Mouse (Mus musculus) embryonic facial prominence, embryonic 11.5 days (tissue): ENCODE measurements around the gene Tmem14c. TPM values are rescaled to one million over a fixed set of nuclear protein-coding genes. Genes with fewer than 3 reads are reported as not detected.
A peak's percentile ranks its signal among the peaks of the same experiment; 100 is the strongest.

Experiments
- ATAC-seq: fragments of 200-750 bp; cut with Nextera tagmentation; replicated peaks from 2 replicates; pipeline ENCODE4 v1.8.0; 2017; ENCODE audit warnings: low read depth; ENCODE audit not compliant: insufficient number of reproducible peaks, low FRiP score, low TSS enrichment
- DNase-seq: peaks from one replicate; pipeline ENCODE4 v3.0.0-alpha.2; 2015; ENCODE audit warnings: low spot score
- H3K27ac ChIP-seq: fragments of 300-500 bp; sonication (generic); replicated peaks from 2 replicates; pipeline ENCODE4 v1.5.1; 2014; ENCODE audit warnings: mild to moderate bottlenecking, low read depth, low read length, control low read depth
- H3K27me3 ChIP-seq: fragments of 300-500 bp; sonication (generic); 2 replicates; pipeline ENCODE4 v1.6.1; 2014; ENCODE audit warnings: mild to moderate bottlenecking, low read length, moderate library complexity, mixed read lengths; ENCODE audit not compliant: control insufficient read depth, insufficient read depth
- H3K36me3 ChIP-seq: fragments of 300-500 bp; sonication (generic); replicated peaks from 2 replicates; pipeline ENCODE4 v1.6.1; 2014; ENCODE audit warnings: low read depth, mild to moderate bottlenecking, low read length, moderate library complexity, mixed read lengths; ENCODE audit not compliant: control insufficient read depth, insufficient read depth
- H3K4me1 ChIP-seq: fragments of 300-500 bp; sonication (generic); 2 replicates; pipeline ENCODE4 v1.6.1; 2014; ENCODE audit warnings: low read length, mixed read lengths; ENCODE audit not compliant: control insufficient read depth, insufficient read depth
- H3K4me2 ChIP-seq: fragments of 300-500 bp; sonication (generic); 2 replicates; pipeline ENCODE4 v1.6.1; 2014; ENCODE audit warnings: low read depth, mild to moderate bottlenecking, control low read depth, low read length, moderate library complexity
- H3K4me3 ChIP-seq: fragments of 300-500 bp; sonication (generic); 2 replicates; pipeline ENCODE4 v1.5.1; 2014; ENCODE audit warnings: low read depth, low read length, control low read depth
- H3K9ac ChIP-seq: fragments of 300-500 bp; sonication (generic); replicated peaks from 2 replicates; pipeline ENCODE4 v1.6.1; 2014; ENCODE audit warnings: mild to moderate bottlenecking, control low read depth, low read length
- H3K9me3 ChIP-seq: fragments of 300-500 bp; sonication (generic); replicated peaks from 2 replicates; pipeline ENCODE4 v1.6.1; 2016; ENCODE audit warnings: mild to moderate bottlenecking, low read length, inconsistent platforms, mixed read lengths; ENCODE audit not compliant: control insufficient read depth
- WGBS: fragments of 180-500 bp; shearing (Covaris S2); extraction: QIAGEN DNeasy Blood & Tissue Kit; methylation state at CpG from one replicate; pipeline ENCODE4 v1.1.7; 2014; 5-methylcytosine and 5-hydroxymethylcytosine counted together
- polyA plus RNA-seq: library from polyadenylated mRNA; unstranded; fragments of >200 nt; fragmentation: Nextera tagmentation; extraction: Ambion mirVana; gene quantifications from 2 replicates; pipeline ENCODE4 v1.2.1, GENCODE M21; 2014

Tmem14c gene
- polyA plus RNA-seq, 1 experiment from 2014 or later, result 218 TPM

GRCm38 (mm10) chr13:41000140-41000925 lies 15.8 kb upstream of the Tmem14c start:
- ATAC-seq, result no peak

GRCm38 (mm10) chr13:41000926-41001639 lies 15.0 kb upstream of the Tmem14c start, which contains the start of gene Pak1ip1:
Pak1ip1 (plus strand) TSS chr13:41001023.
- WGBS, result under 1% methylated on average over 58 of the region's 58 CpGs

More at GRCm38 (mm10) chr13:41000140-41000925, 15.8 kb upstream of the Tmem14c start:
- Histone ChIP-seq H3K4me2 (peak overlapping the region; percentile 78), H3K36me3 (no peaks in the 10 kb centered on the region), H3K4me3 (peak overlapping the region; percentile 89), H3K27ac (peak overlapping the region; percentile 52; the same call in 1 of the 2 replicates), H3K4me1 (no peaks in the 10 kb centered on the region), H3K9me3 (no peaks in the 10 kb centered on the region), H3K9ac (peak overlapping the region; percentile 76), H3K27me3 (no peaks in the 10 kb centered on the region)
- DNase-seq, result peak; percentile 10
- 2% methylated on average over 25 of the region's 25 CpGs for WGBS

GRCm38 (mm10) chr13:41002001-41002400 lies 14.1 kb upstream of the Tmem14c start:
- no peak for DNase-seq
- H3K27me3 ChIP-seq, result no peaks in the 10 kb centered on the region
- WGBS, result 81% methylated on average over 5 of the region's 5 CpGs
- no peak for ATAC-seq
- peak overlapping the region; percentile 27 for H3K4me2 ChIP-seq
- H3K36me3 ChIP-seq, result no peaks in the 10 kb centered on the region
- no peak overlapping the region for H3K9ac ChIP-seq
- H3K9me3 ChIP-seq, result no peaks in the 10 kb centered on the region
- no peak overlapping the region for H3K27ac ChIP-seq
- H3K4me3 ChIP-seq, result no peak overlapping the region
- H3K4me1 ChIP-seq, result no peaks in the 10 kb centered on the region

More at GRCm38 (mm10) chr13:41000926-41001639, 15.0 kb upstream of the Tmem14c start, which contains the start of gene Pak1ip1:
- Histone ChIP-seq H3K4me2 (peak within 1 kb of the TSS; percentile 78), H3K27ac (peak within 1 kb of the TSS; percentile 87), H3K27me3 (no peaks in the 10 kb centered on the region), H3K4me3 (peak within 1 kb of the TSS; percentile 89), H3K36me3 (no peaks in the 10 kb centered on the region), H3K9ac (peak within 1 kb of the TSS; percentile 76), H3K4me1 (no peaks in the 10 kb centered on the region), H3K9me3 (no peaks in the 10 kb centered on the region)
- DNase-seq (peak; percentile 93), ATAC-seq (peak; percentile 91)

- WGBS, result 90% methylated on average over 4 of the region's 4 CpGs
- Histone ChIP-seq H3K9ac (no peak overlapping the region), H3K4me2 (no peak overlapping the region), H3K27me3 (no peaks in the 10 kb centered on the region), H3K27ac (no peak overlapping the region), H3K4me3 (no peak overlapping the region), H3K4me1 (no peaks in the 10 kb centered on the region), H3K36me3 (peaks cover 9% of the 10 kb centered on the region), H3K9me3 (no peaks in the 10 kb centered on the region)
- no peak for ATAC-seq
- DNase-seq, result no peak
These were observed 9.8 kb upstream of the Tmem14c start for GRCm38 (mm10) chr13:41006244-41006643.

- Histone ChIP-seq H3K9me3 (no peaks in the 10 kb centered on the region), H3K9ac (no peak overlapping the region), H3K4me1 (no peaks in the 10 kb centered on the region), H3K36me3 (peaks cover 12% of the 10 kb centered on the region), H3K27ac (no peak overlapping the region), H3K4me3 (no peak overlapping the region), H3K4me2 (no peak overlapping the region), H3K27me3 (no peaks in the 10 kb centered on the region)
- ATAC-seq (no peak), DNase-seq (no peak)
- WGBS, result 94% methylated on average over 10 of the region's 10 CpGs
These were observed 7.8 kb upstream of the Tmem14c start for GRCm38 (mm10) chr13:41008271-41008670.

- Histone ChIP-seq H3K9me3 (no peaks in the 10 kb centered on the region), H3K36me3 (peaks cover 12% of the 10 kb centered on the region), H3K27me3 (no peaks in the 10 kb centered on the region), H3K4me3 (no peak overlapping the region), H3K9ac (no peak overlapping the region), H3K27ac (no peak overlapping the region), H3K4me2 (no peak overlapping the region), H3K4me1 (no peaks in the 10 kb centered on the region)
- ATAC-seq (no peak), DNase-seq (no peak)
- 87% methylated on average over 8 of the region's 8 CpGs for WGBS
These were observed 7.1 kb upstream of the Tmem14c start for GRCm38 (mm10) chr13:41008946-41009345.

GRCm38 (mm10) chr13:41016797-41017405 lies 809 bp downstream of the Tmem14c start:
- 32% methylated on average over 12 of the region's 12 CpGs for WGBS
- Histone ChIP-seq H3K36me3 (peaks cover 4% of the 10 kb centered on the region), H3K4me3 (peak overlapping the region; percentile 58), H3K4me2 (peak overlapping the region; percentile 80), H3K9me3 (no peaks in the 10 kb centered on the region), H3K4me1 (no peaks in the 10 kb centered on the region), H3K9ac (peak overlapping the region; percentile 80), H3K27ac (peak overlapping the region; percentile 80), H3K27me3 (no peaks in the 10 kb centered on the region)
- no peak for ATAC-seq
- peak; percentile 3 for DNase-seq
